Mouse (Mus musculus) gastrocnemius, adult 2 months (tissue): ENCODE results near the gene Chn1. TPM values are rescaled to one million over a fixed set of nuclear protein-coding genes. Genes with fewer than 3 reads are reported as not detected.

Experiments used
- DNase-seq: peaks from one replicate; pipeline ENCODE4 v3.0.0; 2022
- H3K27ac ChIP-seq: fragments of 200-600 bp; 2 replicates; pipeline ENCODE4 v1.8.1; 2022; ENCODE audit warnings: mild to moderate bottlenecking
- H3K4me3 ChIP-seq: fragments of 200-600 bp; 2 replicates; pipeline ENCODE4 v1.8.1; 2022; ENCODE audit warnings: mild to moderate bottlenecking, moderate library complexity
- CTCF ChIP-seq: fragments of 200-600 bp; IDR thresholded peaks from 2 replicates; pipeline ENCODE4 v1.8.1; 2022; ENCODE audit warnings: antibody characterized with exemption, mild to moderate bottlenecking, moderate library complexity
- intact Hi-C: fragments of 180-260 bp; cut with DNase I; formaldehyde crosslinking; loops from one replicate; pipeline ENCODE4 v1.15.1; 2025
- total RNA-seq, 2 experiments: library from RNA; stranded (reverse); gene quantifications; 2 replicates each; pipeline ENCODE4 v1.2.3; 2021

Chn1 gene
- total RNA-seq, 2 experiments from 2014 or later, result 2.3 to 4.9 TPM

DNA sequence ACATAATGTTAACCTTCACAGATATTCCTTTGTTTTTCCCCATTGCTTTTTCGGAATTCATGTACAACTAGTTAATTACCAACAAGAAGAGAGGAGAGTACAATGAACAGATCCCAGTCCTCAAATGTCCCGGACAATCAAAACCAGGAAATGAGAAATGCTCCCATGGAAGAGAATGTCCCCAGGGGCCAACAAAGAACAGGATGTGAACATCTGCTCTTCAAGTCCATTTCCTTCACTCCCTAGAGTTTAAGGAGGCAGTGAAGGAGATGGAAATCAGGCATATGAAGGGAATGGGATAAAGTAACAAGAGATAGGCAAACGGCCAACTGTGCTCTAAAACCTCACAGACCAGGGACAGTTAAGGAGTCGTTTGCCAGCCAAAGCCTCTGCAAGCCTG lies 53.3 kb downstream of the Chn1 start:
- peak overlapping the region; percentile 55 for H3K27ac ChIP-seq
- H3K4me3 ChIP-seq, result peak overlapping the region; percentile 52
- intact Hi-C loops, result no loop called here
- no peak for TF ChIP-seq CTCF
- no peak for DNase-seq

DNA sequence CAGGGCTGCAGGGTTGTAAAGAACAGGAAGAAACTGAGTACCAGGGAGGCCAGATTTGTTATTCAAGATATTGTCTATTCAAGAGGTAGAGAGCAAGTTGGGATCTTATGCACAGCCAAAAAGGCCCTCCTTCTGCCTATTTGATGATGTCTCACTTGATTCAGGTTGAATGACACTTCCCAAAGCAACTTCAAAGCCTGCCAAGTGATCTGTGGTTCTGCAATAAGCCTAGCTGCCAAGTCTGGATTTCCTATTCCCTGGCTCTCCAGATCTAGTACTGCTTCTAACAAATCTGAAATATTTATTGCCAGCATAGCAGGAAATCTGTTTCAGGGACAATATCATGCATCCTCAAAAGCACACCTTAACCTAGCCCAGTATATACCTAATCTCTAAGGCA lies 62.7 kb downstream of the Chn1 start:
- intact Hi-C loops, result no loop called here
- Histone ChIP-seq H3K27ac (no peak overlapping the region), H3K4me3 (no peak overlapping the region)
- TF ChIP-seq CTCF, result no peak
- DNase-seq, result no peak

DNA sequence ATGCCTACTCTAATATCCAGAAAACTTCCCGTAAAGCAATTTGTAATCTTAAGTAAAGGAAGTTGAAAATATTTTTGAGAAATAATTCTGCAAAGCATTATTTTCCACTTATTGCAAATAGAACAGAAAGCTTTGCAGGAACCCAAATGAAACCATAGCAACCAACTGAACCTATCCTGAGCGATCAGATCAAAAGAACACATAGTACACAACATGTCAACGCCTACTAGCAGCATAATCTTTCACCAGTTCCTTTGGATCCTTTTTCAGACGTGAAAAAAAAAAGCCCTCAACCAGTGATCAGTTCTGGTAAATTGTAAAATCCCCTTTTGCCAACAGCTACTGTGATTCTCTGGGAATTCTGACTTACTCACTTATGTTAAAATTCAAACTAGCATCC lies 82.1 kb downstream of the Chn1 start:
- intact Hi-C loops, result no loop called here
- no peak for TF ChIP-seq CTCF
- no peak for DNase-seq
- Histone ChIP-seq H3K4me3 (no peak overlapping the region), H3K27ac (no peak overlapping the region)

DNA sequence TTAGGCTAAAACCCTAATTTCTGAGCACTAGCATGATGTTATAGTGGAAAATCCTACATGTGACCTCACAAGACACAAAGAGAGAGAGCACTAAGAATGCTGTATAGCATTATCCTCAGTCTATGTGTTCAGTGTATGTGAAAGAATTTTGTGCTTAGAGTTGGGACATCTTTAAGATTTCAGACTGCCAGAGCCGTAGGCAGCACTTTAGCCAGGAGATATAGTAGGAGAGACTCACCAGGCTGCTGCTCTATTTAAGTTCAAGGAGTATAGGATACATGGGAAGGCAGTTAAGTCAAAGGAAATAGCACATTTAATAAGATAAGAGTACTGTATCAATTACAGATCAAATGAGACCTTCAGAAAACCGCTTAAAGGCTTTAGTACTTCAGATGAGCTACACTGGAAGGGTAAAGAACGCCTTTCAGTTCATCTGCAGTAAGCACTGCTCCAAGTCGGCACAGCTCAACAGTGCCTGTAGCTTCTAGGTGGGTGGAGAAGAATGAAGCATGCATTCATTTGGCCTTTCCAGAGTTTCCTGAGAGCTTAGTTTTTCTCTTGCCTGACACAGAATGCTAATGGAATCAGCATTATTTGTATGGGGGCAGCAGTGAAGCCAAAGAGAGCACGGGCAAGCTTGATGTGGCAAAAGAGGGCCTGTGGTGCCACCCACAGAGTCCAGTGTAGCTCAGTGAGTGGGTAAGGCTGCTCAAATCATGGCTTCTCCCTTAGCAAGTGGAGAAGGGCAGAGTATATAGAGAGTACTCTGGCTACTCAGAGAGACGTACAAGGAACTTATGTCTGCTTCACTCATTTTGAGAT lies 84.2 kb downstream of the Chn1 start:
- no peak for TF ChIP-seq CTCF
- intact Hi-C loops, result no loop called here
- Histone ChIP-seq H3K27ac (no peak overlapping the region), H3K4me3 (no peak overlapping the region)
- no peak for DNase-seq

DNA sequence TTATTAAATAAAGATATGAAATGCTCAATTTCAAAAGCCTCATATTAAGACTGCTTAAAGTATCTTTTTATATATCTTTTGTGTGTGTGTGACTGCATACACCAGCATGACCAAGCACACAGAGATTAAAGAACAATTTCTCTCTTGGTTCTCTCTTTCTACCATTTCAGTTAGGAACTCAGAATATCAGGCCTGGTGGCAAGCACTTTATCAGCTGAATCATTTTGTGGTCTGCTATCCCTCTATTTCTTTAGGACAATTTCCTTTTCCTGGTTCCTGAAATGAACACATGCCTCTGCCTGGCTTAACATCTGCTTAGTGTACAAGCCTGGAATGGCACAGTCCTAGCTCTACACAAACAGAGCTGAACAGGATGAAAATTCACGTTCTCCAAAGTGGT lies 92.6 kb downstream of the Chn1 start:
- intact Hi-C loops, result no loop called here
- DNase-seq, result no peak
- TF ChIP-seq CTCF, result no peak
- H3K4me3 ChIP-seq, result no peak overlapping the region
- no peak overlapping the region for H3K27ac ChIP-seq

DNA sequence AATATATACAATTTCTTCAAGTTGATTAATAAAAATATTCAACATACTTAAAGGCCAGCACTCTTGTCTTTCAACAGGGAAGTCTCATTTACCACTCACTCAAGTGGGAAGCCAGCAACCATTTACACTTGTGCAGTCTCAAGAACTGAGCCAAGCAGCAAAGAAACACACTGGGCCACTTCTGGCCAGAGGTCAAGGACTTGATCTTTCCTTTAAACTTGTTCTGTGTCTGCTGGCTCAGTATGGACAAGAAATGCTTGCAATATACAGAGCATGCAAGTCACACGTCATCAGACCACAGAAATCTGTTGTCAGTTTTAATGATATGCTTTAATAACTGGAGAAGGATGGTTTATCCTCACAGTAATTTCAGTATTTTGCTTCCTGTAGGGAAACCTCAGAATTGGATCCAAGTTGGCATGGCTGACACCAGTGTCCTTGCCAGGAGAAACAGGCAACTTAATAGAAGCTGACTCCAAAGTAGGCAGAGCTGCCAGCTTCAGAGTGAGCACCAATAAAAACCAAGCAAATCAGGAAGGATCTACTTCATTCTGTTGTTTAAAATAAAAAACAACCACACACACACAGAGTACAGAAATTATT lies 94.6 kb downstream of the Chn1 start:
- TF ChIP-seq CTCF, result no peak
- peak; percentile 74 for DNase-seq
- H3K4me3 ChIP-seq, result no peak overlapping the region
- peak overlapping the region; percentile 31; the same call in 1 of the 2 replicates for H3K27ac ChIP-seq
- intact Hi-C loops, result no loop called here

DNA sequence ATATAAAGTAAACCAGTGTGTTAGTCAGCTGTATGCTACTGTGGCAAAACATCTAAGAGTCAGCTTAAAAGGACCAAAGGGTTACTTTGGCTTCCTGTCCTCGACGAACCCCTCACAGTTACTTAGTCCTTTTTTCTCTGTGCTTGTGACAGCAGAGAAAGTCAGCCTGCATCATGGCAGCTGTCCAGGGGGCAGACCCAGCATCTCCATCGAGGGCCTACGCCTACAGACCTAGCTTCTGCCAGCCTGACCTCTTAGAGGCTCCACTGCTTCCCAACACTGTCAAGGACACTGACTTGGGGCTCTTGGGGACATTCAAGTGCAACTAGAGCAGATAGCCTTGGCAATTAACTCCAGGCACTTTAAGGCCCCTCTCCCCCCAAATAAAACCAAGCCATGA lies 106.5 kb downstream of the Chn1 start:
- Histone ChIP-seq H3K27ac (no peak overlapping the region), H3K4me3 (no peak overlapping the region)
- no peak for DNase-seq
- intact Hi-C loops, result no loop called here
- no peak for TF ChIP-seq CTCF

DNA sequence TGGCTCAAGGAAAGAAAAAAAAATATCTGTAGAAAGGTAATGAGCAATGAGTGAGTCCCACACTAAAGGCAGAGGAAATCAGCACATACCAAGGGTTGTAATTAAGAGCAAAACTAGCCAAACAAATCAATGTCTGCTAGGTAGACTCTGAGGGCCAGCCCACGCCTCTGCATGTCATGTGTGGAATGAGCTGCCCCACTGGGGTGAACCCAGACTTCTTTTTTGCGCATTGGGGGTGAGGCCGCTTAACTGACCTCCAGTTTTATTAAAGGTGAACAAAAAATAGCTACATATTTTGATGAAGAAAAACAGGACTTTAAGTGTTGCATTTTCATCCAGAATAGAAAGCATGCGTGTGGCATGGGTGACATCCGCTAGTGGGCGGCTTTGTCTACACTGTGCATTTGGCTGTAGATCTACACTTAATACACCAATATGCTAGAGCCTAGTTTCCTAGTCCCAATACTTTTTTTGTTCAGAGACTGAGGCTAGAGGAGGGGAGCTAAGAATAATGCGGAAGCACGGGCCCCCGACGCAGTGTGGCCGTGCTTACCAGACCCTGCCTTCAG lies 114.5 kb downstream of the Chn1 start:
- DNase-seq, result no peak
- H3K4me3 ChIP-seq, result peak overlapping the region; percentile 62
- no peak for TF ChIP-seq CTCF
- intact Hi-C loops, result no loop called here
- H3K27ac ChIP-seq, result no peak overlapping the region

DNA sequence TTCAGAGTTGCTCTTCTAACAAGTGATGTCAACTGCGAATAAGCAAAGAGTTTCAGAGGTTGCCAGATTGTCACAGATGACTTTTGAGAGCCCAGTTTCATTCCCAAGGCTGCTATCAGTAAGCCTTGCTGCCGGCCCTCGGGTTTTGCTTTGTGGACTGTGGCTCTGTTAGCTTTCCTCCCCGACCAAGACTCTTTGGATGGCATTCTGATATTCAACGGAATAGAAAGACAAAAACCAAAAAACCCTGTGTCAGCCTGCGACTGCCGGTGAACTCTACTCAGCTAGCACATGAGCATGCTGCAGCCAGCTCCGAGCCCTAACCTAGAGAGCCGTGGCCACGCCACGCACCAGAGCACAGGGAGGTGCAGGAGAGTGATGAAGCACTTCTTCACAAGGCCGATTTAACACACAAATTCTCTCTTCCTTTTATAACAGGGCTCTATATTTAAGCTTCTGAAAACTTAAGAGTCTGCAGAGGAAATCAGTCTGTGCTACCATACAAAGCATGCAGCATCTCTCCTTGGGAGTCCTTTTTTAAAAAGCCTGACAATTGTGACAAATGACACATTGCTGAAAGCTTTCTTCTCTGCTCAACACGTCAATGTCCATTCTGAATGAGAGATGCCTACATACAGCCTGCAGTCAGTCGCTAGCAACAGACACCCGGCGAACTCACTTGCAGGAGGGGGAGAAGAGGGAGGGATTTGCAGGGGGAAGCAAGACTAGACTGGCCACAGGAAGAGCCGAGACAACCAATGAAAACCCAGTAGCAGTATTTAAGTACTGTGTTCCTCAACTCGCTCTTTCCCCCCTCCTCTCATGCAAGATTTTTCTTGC lies 115.2 kb downstream of the Chn1 start:
- no peak for TF ChIP-seq CTCF
- Histone ChIP-seq H3K27ac (peak overlapping the region; percentile 43; the same call in 1 of the 2 replicates), H3K4me3 (peak overlapping the region; percentile 62)
- peak; percentile 16 for DNase-seq
- intact Hi-C loops, result no loop called here

DNA sequence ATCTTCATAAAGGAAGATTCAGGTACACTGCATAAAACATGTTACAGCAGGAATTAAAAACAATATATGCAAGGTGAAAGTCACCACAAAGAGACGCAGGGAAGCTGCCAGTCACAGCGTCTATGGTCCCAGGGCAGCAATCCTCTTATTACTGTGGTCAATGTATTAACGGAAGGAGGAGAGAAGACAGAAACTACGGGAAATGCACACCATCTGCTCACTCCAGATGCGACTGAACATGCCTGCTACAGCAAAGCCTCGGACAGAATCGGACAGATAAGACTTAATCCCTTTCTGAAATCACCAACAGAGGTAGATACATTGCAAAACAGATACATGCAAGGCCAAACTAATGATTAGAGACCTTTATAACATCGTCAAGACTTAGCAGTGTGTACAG lies 116.1 kb downstream of the Chn1 start:
- intact Hi-C loops, result no loop called here
- H3K27ac ChIP-seq, result peak overlapping the region; percentile 43; the same call in 1 of the 2 replicates
- H3K4me3 ChIP-seq, result peak overlapping the region; percentile 62
- no peak for TF ChIP-seq CTCF
- DNase-seq, result no peak

DNA sequence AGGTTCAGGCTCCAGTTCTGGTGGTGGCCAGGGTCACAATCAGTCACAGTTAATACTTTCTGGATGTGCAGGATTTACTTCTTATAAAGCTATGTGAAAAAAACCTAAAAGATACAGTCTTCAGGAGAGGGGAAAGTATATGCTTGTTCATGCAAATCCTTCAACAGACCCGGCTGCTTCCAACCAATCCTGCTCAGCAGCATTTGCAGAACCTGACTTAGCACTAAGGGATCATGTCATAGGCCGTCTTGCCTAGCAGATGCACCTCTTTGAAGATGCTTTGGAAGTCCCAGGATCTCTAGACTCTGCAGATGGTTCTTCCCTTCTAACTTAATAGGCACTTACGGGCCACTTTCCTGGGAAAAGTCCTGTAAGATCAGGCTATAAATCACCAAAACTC lies 117.2 kb downstream of the Chn1 start:
- DNase-seq, result no peak
- H3K27ac ChIP-seq, result peak overlapping the region; percentile 57
- intact Hi-C loops, result no loop called here

DNA sequence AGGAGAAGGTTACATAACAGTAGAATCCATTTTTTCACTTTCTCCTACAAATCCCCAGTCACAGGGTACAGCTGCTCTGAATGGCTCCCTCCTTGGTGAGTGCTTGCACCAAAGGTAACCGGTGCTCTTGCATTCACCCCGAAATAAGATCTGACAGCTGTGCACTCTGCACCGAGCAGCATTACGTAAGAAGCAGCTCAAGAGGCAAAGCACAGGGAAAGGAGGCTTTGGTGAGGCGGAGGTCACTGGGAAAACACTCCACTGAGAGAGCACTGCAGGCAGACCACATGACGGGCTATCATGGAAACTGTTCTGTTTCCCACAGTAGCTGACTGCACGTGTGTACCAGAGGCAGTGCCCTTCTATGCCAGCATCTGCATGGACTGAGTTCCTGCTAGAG lies 118.0 kb downstream of the Chn1 start:
- Histone ChIP-seq H3K27ac (peak overlapping the region; percentile 57), H3K4me3 (peak overlapping the region; percentile 45)
- peak; percentile 28 for DNase-seq
- intact Hi-C loops, result no loop called here
- no peak for TF ChIP-seq CTCF

More for the DNA sequence above, 117.2 kb downstream of the Chn1 start:
- H3K4me3 ChIP-seq, result no peak overlapping the region
- no peak for TF ChIP-seq CTCF

DNA sequence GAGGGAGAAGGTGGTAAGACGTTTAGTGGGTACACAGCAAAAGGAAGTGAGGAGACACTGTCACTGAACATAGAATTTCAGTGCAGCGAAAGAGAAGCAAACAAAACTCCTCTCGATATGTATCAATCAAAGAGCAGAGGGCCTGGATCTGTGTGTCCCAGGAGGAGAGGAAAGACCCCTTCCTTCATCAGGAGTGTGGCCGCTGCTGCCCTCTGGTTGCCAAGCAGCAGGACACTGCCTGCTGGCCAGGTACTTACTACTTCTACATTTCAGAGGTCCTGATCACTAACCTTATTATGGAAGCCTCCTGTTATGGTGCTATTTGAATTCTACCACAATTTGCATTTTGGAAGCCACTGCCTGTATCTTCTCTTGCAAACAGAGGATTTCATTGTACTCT lies 119.5 kb downstream of the Chn1 start:
- Histone ChIP-seq H3K4me3 (no peak overlapping the region), H3K27ac (peak overlapping the region; percentile 36; the same call in 1 of the 2 replicates)
- intact Hi-C loops, result no loop called here
- no peak for TF ChIP-seq CTCF
- DNase-seq, result no peak
